Mouse (Mus musculus): ENCODE results near the gene Iqch. TPM values are rescaled to one million over a fixed set of nuclear protein-coding genes. Genes with fewer than 3 reads are reported as not detected.
A peak's percentile ranks its signal among the peaks of the same experiment; 100 is the strongest.
"Not testable (repeated sequence)": the region's sequence is repeated elsewhere in the genome, so short reads cannot be mapped to it uniquely, and the experiment has no call there.

The Iqch gene
- polyA plus RNA-seq, 1 experiment from 2014 or later = 0.17 TPM

DNA sequence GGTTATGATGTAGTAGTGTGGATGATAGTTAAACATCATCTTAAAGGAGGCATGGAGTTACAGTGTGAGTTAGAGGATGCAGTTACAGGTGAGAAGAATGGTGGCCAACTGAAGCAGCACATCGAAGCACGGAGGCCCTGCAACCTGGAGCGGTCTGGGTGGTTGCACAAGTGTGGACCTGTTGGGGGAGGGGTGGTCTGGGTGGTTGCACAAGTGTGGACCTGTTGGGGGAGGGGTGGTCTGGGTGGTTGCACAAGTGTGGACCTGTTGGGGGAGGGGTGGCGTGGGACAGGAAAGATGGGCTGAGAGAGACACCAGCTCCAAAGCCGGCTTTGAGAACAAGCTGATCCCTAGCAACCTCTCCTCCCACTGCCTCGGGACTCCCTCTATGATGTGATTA, 51.6 kb downstream of the Iqch start:
- not testable (repeated sequence) for H3K27ac ChIP-seq (replicated peaks; ENCODE audit: low read depth, low read length); H3K4me3 ChIP-seq (ENCODE audit: low read depth, low read length); H3K4me1 ChIP-seq (ENCODE audit: control insufficient read depth, insufficient read depth, low read length); H3K9me3 ChIP-seq (ENCODE audit: control insufficient read depth, low read length); DNase-seq (ENCODE audit: low spot score); H3K4me2 ChIP-seq (ENCODE audit: low read depth, severe bottlenecking); H3K36me3 ChIP-seq (ENCODE audit: control insufficient read depth, insufficient read depth, low read length); H3K9ac ChIP-seq (ENCODE audit: low read length); ATAC-seq (ENCODE audit: insufficient number of reproducible peaks, low FRiP score, low TSS enrichment, low read depth); H3K27me3 ChIP-seq (ENCODE audit: control insufficient read depth, insufficient read depth, low read length)
- WGBS = 78% methylated on average over 6 of the region's 6 CpGs

- no peak overlapping the region for H3K27ac ChIP-seq (replicated peaks; ENCODE audit: low read depth, low read length)
- H3K4me1 ChIP-seq (ENCODE audit: control insufficient read depth, insufficient read depth, low read length) = no peaks in the 10 kb centered on the region
- no peak overlapping the region for H3K4me3 ChIP-seq (ENCODE audit: low read depth, low read length)
- no peaks in the 10 kb centered on the region for H3K27me3 ChIP-seq (ENCODE audit: control insufficient read depth, insufficient read depth, low read length)
- 91% methylated on average over 5 of the region's 5 CpGs for WGBS
- H3K9ac ChIP-seq (ENCODE audit: low read length) = no peak overlapping the region
- no peaks in the 10 kb centered on the region for H3K9me3 ChIP-seq (ENCODE audit: control insufficient read depth, low read length)
- no peak for DNase-seq (ENCODE audit: low spot score)
- no peak for ATAC-seq (ENCODE audit: insufficient number of reproducible peaks, low FRiP score, low TSS enrichment, low read depth)
- H3K36me3 ChIP-seq (ENCODE audit: control insufficient read depth, insufficient read depth, low read length) = no peaks in the 10 kb centered on the region
- H3K4me2 ChIP-seq (ENCODE audit: low read depth, severe bottlenecking) = no peak overlapping the region
These were observed 53.3 kb downstream of the Iqch start for GRCm38 (mm10) chr9:63548966-63549365.

- 61% methylated on average over 7 of the region's 7 CpGs for WGBS
- no peak overlapping the region for H3K4me3 ChIP-seq (ENCODE audit: low read depth, low read length)
- no peaks in the 10 kb centered on the region for H3K36me3 ChIP-seq (ENCODE audit: control insufficient read depth, insufficient read depth, low read length)
- no peak overlapping the region for H3K4me2 ChIP-seq (ENCODE audit: low read depth, severe bottlenecking)
- no peak overlapping the region for H3K9ac ChIP-seq (ENCODE audit: low read length)
- H3K27me3 ChIP-seq (ENCODE audit: control insufficient read depth, insufficient read depth, low read length) = no peaks in the 10 kb centered on the region
- no peaks in the 10 kb centered on the region for H3K4me1 ChIP-seq (ENCODE audit: control insufficient read depth, insufficient read depth, low read length)
- H3K27ac ChIP-seq (replicated peaks; ENCODE audit: low read depth, low read length) = no peak overlapping the region
- no peak for DNase-seq (ENCODE audit: low spot score)
- no peak for ATAC-seq (ENCODE audit: insufficient number of reproducible peaks, low FRiP score, low TSS enrichment, low read depth)
- H3K9me3 ChIP-seq (ENCODE audit: control insufficient read depth, low read length) = no peaks in the 10 kb centered on the region
These were observed 60.4 kb downstream of the Iqch start for GRCm38 (mm10) chr9:63541926-63542325.

- Histone ChIP-seq H3K4me2 (ENCODE audit: low read depth, severe bottlenecking) (no peak overlapping the region), H3K9me3 (ENCODE audit: control insufficient read depth, low read length) (no peaks in the 10 kb centered on the region), H3K27me3 (ENCODE audit: control insufficient read depth, insufficient read depth, low read length) (no peaks in the 10 kb centered on the region), H3K4me1 (ENCODE audit: control insufficient read depth, insufficient read depth, low read length) (no peaks in the 10 kb centered on the region), H3K36me3 (ENCODE audit: control insufficient read depth, insufficient read depth, low read length) (no peaks in the 10 kb centered on the region), H3K9ac (ENCODE audit: low read length) (no peak overlapping the region), H3K27ac (replicated peaks; ENCODE audit: low read depth, low read length) (no peak overlapping the region), H3K4me3 (ENCODE audit: low read depth, low read length) (no peak overlapping the region)
- ATAC-seq (ENCODE audit: insufficient number of reproducible peaks, low FRiP score, low TSS enrichment, low read depth) = no peak
- WGBS = 83% methylated on average over 7 of the region's 7 CpGs
- DNase-seq (ENCODE audit: low spot score) = no peak
These were observed 61.0 kb downstream of the Iqch start for GRCm38 (mm10) chr9:63541301-63541700.

DNA sequence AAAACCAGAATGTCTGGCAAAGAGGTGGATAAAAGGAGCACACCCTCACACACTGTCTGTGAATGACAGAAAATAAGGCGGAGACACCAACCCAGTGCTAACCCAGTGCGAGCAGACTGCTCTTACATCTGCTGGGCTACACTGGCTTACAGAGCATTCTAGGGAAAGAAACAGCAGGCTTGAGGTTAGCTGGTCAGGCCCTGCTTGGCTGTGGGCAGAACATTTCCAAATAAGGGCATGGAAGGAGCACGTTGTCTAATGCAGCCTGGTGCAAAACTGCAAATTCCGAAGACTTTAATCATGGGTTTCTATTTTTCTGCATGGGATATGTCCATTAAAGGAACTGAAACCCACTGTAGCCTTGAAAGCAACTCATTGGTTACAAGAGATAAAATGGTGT, 64.8 kb downstream of the Iqch start:
- Histone ChIP-seq H3K4me1 (ENCODE audit: control insufficient read depth, insufficient read depth, low read length) (peaks cover 10% of the 10 kb centered on the region; the same call in 1 of the 2 replicates), H3K36me3 (ENCODE audit: control insufficient read depth, insufficient read depth, low read length) (no peaks in the 10 kb centered on the region), H3K9ac (ENCODE audit: low read length) (no peak overlapping the region), H3K4me2 (ENCODE audit: low read depth, severe bottlenecking) (no peak overlapping the region), H3K27ac (replicated peaks; ENCODE audit: low read depth, low read length) (no peak overlapping the region), H3K4me3 (ENCODE audit: low read depth, low read length) (no peak overlapping the region), H3K9me3 (ENCODE audit: control insufficient read depth, low read length) (no peaks in the 10 kb centered on the region), H3K27me3 (ENCODE audit: control insufficient read depth, insufficient read depth, low read length) (no peaks in the 10 kb centered on the region)
- no peak for DNase-seq (ENCODE audit: low spot score)
- ATAC-seq (ENCODE audit: insufficient number of reproducible peaks, low FRiP score, low TSS enrichment, low read depth) = no peak
- 82% methylated on average over 4 of the region's 4 CpGs for WGBS

DNA sequence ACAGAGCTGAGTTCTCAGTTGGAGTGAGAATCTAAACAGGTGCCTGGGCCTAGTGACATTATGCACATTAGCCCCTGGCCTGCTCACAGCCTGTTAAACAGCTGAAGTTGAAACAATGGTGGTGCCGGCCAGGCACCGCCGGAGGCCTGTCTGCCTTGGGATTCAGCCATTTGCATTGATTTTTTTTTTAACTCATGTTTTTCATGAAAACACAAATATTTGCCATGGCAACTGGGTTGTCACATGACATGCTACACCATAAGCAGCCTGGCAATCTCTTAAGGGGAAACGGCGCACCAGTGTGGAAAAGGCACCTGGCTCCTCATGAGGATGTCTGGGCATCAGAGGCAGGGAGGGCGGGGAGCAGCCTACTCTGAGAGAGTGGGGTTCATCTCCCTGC, 67.3 kb downstream of the Iqch start:
- H3K9me3 ChIP-seq (ENCODE audit: control insufficient read depth, low read length) = no peaks in the 10 kb centered on the region
- ATAC-seq (ENCODE audit: insufficient number of reproducible peaks, low FRiP score, low TSS enrichment, low read depth) (no peak), DNase-seq (ENCODE audit: low spot score) (peak; percentile 38)
- H3K4me1 ChIP-seq (ENCODE audit: control insufficient read depth, insufficient read depth, low read length) = peaks cover 10% of the 10 kb centered on the region; the same call in 1 of the 2 replicates
- no peak overlapping the region for H3K4me2 ChIP-seq (ENCODE audit: low read depth, severe bottlenecking)
- no peak overlapping the region for H3K27ac ChIP-seq (replicated peaks; ENCODE audit: low read depth, low read length)
- H3K9ac ChIP-seq (ENCODE audit: low read length) = no peak overlapping the region
- no peaks in the 10 kb centered on the region for H3K36me3 ChIP-seq (ENCODE audit: control insufficient read depth, insufficient read depth, low read length)
- WGBS = 55% methylated on average over 6 of the region's 6 CpGs
- no peaks in the 10 kb centered on the region for H3K27me3 ChIP-seq (ENCODE audit: control insufficient read depth, insufficient read depth, low read length)
- H3K4me3 ChIP-seq (ENCODE audit: low read depth, low read length) = no peak overlapping the region

- WGBS = 8% methylated on average over 7 of the region's 7 CpGs
- no peak overlapping the region for H3K4me3 ChIP-seq (ENCODE audit: low read depth, low read length)
- no peak for ATAC-seq (ENCODE audit: insufficient number of reproducible peaks, low FRiP score, low TSS enrichment, low read depth)
These were observed 67.9 kb downstream of the Iqch start for GRCm38 (mm10) chr9:63534371-63534780.

DNA sequence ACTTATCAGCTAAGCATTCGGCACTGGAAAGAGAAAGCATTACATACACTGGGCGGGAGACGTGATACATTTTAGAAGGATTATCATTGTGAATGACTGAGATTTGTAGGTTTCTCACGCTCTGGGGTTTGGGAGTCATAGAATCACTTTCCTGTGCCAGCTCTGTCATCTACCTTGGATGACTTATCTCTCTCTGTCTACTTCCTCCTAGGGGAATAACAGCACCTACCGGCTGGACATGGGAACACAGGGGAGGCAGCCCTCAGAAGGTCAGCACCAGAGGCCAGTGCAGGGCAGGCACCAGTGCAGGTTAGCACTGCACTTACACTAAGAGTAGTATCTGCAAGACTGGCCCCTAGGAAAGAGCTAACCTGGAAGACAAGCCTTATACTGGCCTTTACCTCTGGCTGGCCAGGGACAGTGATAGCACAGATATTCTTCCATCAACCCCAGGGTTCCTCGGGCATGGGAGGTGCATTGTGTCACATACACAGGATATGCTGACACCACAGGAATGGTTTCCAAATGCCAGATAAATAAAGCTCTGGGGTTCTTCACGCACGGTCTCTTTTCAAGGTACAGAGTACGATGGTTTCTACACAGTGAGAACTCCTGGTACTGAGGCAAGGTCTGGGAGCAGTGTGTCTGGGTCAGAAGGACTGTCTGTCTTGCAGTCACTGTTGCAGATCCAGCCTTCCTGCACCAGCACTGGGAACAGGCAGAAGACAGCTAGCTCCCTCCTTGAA, 69.2 kb downstream of the Iqch start:
- peaks cover 10% of the 10 kb centered on the region; the same call in 1 of the 2 replicates for H3K4me1 ChIP-seq (ENCODE audit: control insufficient read depth, insufficient read depth, low read length)
- no peak overlapping the region for H3K27ac ChIP-seq (replicated peaks; ENCODE audit: low read depth, low read length)
- no peak overlapping the region for H3K9ac ChIP-seq (ENCODE audit: low read length)
- no peaks in the 10 kb centered on the region for H3K36me3 ChIP-seq (ENCODE audit: control insufficient read depth, insufficient read depth, low read length)
- no peaks in the 10 kb centered on the region for H3K9me3 ChIP-seq (ENCODE audit: control insufficient read depth, low read length)
- H3K4me3 ChIP-seq (ENCODE audit: low read depth, low read length) = no peak overlapping the region
- 74% methylated on average over 9 of the region's 9 CpGs for WGBS
- DNase-seq (ENCODE audit: low spot score) = no peak
- ATAC-seq (ENCODE audit: insufficient number of reproducible peaks, low FRiP score, low TSS enrichment, low read depth) = no peak
- H3K4me2 ChIP-seq (ENCODE audit: low read depth, severe bottlenecking) = no peak overlapping the region
- H3K27me3 ChIP-seq (ENCODE audit: control insufficient read depth, insufficient read depth, low read length) = no peaks in the 10 kb centered on the region

More at GRCm38 (mm10) chr9:63534371-63534780, 67.9 kb downstream of the Iqch start:
- Histone ChIP-seq H3K36me3 (ENCODE audit: control insufficient read depth, insufficient read depth, low read length) (no peaks in the 10 kb centered on the region), H3K27ac (replicated peaks; ENCODE audit: low read depth, low read length) (no peak overlapping the region), H3K27me3 (ENCODE audit: control insufficient read depth, insufficient read depth, low read length) (no peaks in the 10 kb centered on the region), H3K9ac (ENCODE audit: low read length) (no peak overlapping the region), H3K9me3 (ENCODE audit: control insufficient read depth, low read length) (no peaks in the 10 kb centered on the region), H3K4me1 (ENCODE audit: control insufficient read depth, insufficient read depth, low read length) (peaks cover 10% of the 10 kb centered on the region; the same call in 1 of the 2 replicates), H3K4me2 (ENCODE audit: low read depth, severe bottlenecking) (no peak overlapping the region)
- DNase-seq (ENCODE audit: low spot score) = peak; percentile 36

DNA sequence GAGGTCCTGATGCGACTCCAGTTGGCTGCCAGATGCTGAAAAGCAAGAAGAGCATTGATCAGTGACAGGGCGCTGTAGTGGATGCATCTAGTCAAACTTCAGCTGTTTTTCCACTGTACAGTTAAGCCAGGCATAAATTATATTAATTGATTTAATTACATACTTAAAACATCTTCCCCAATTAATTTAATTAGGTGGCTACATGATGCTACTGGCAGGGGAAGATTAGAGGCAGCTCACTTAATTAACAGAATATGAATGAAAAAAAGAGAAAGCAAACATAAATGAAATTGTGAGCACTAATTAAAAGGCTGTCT, 78.4 kb downstream of the Iqch start:
- no peaks in the 10 kb centered on the region for H3K27me3 ChIP-seq (ENCODE audit: control insufficient read depth, insufficient read depth, low read length)
- no peak overlapping the region for H3K9ac ChIP-seq (ENCODE audit: low read length)
- H3K9me3 ChIP-seq (ENCODE audit: control insufficient read depth, low read length) = no peaks in the 10 kb centered on the region
- peaks cover 15% of the 10 kb centered on the region for H3K4me1 ChIP-seq (ENCODE audit: control insufficient read depth, insufficient read depth, low read length)
- H3K4me2 ChIP-seq (ENCODE audit: low read depth, severe bottlenecking) = no peak overlapping the region
- ATAC-seq (ENCODE audit: insufficient number of reproducible peaks, low FRiP score, low TSS enrichment, low read depth) (no peak), DNase-seq (ENCODE audit: low spot score) (no peak)
- H3K36me3 ChIP-seq (ENCODE audit: control insufficient read depth, insufficient read depth, low read length) = no peaks in the 10 kb centered on the region
- H3K4me3 ChIP-seq (ENCODE audit: low read depth, low read length) = no peak overlapping the region
- 26% methylated on average over 2 of the region's 2 CpGs for WGBS
- no peak overlapping the region for H3K27ac ChIP-seq (replicated peaks; ENCODE audit: low read depth, low read length)
